ENCODE assay signal across 32 mouse cellular contexts in genomic region chr4:101308166-101308565, GRCm38 (mm10).
"Had no signal": no experiment of that assay in that cellular context is flagged by ENCODE, and none has a peak within 500 bp of the region (broad histone marks: within the 10 kb centered on the region; RNA-seq: fewer than 3 reads in every experiment).

No protein-coding gene starts in this region.

- H3K9me3 ChIP-seq: heart, embryonic 10.5 days; heart, embryonic 12.5 days; heart, embryonic 13.5 days; heart, embryonic 15.5 days; hindbrain, embryonic 10.5 days; hindbrain, embryonic 12.5 days; hindbrain, embryonic 13.5 days; hindbrain, embryonic 15.5 days; intestine, embryonic 15.5 days; kidney, embryonic 15.5 days had no signal

- H3K4me1 ChIP-seq: hindbrain, embryonic 10.5 days; hindbrain, embryonic 12.5 days; intestine, embryonic 15.5 days had no signal

- H3K4me2 ChIP-seq: heart, embryonic 11.5 days; heart, embryonic 12.5 days; heart, embryonic 13.5 days; heart, embryonic 15.5 days; hindbrain, embryonic 12.5 days; hindbrain, embryonic 13.5 days; hindbrain, embryonic 14.5 days; hindbrain, embryonic 15.5 days; intestine, embryonic 15.5 days; kidney, embryonic 15.5 days had no signal

- H3K27me3 ChIP-seq: hindbrain, embryonic 15.5 days; intestine, embryonic 15.5 days had no signal

- DNase-seq: heart, postnatal 10 days; heart, postnatal 14 days; heart, postnatal 36 days; heart, postnatal 4 days; kidney, adult 11 months; kidney, adult 18-20 months; kidney, adult 8-10 months; kidney, postnatal 10 days; kidney, postnatal 14 days; kidney, postnatal 25 days; kidney, postnatal 4 days; layer of hippocampus, adult 9-11 months; layer of hippocampus, postnatal 36 days had no signal

- H3K4me3 ChIP-seq: heart, embryonic 10.5 days; heart, embryonic 12.5 days; heart, embryonic 13.5 days; heart, embryonic 15.5 days; hindbrain, embryonic 10.5 days; hindbrain, embryonic 12.5 days; hindbrain, embryonic 13.5 days; hindbrain, embryonic 15.5 days; intestine, embryonic 15.5 days; kidney, embryonic 15.5 days; layer of hippocampus, adult 2 months had no signal

- ATAC-seq: hindbrain, embryonic 16.5 days; hindbrain, postnatal 0 days; inflammation-experienced regulatory T-cells, adult 6 months; intestine, embryonic 15.5 days; intestine, embryonic 16.5 days; intestine, postnatal 0 days had no signal

- H3K27ac ChIP-seq: heart, embryonic 10.5 days; heart, embryonic 13.5 days; heart, embryonic 15.5 days; hindbrain, embryonic 10.5 days; hindbrain, embryonic 12.5 days; hindbrain, embryonic 13.5 days; hindbrain, embryonic 14.5 days; hindbrain, embryonic 15.5 days; hindbrain, postnatal 0 days; intestine, embryonic 15.5 days; kidney, embryonic 15.5 days; kidney, postnatal 0 days; layer of hippocampus, adult 2 months had no signal

- H3K9ac ChIP-seq: heart, embryonic 12.5 days; heart, embryonic 13.5 days; heart, embryonic 15.5 days; hindbrain, embryonic 12.5 days; hindbrain, embryonic 13.5 days; hindbrain, embryonic 14.5 days; hindbrain, embryonic 15.5 days; intestine, embryonic 15.5 days; kidney, embryonic 15.5 days had no signal

- H3K36me3 ChIP-seq: heart, embryonic 10.5 days; heart, embryonic 12.5 days; heart, embryonic 13.5 days; heart, embryonic 15.5 days; hindbrain, embryonic 10.5 days; hindbrain, embryonic 12.5 days; hindbrain, embryonic 13.5 days; hindbrain, embryonic 15.5 days; intestine, embryonic 15.5 days; kidney, embryonic 15.5 days had no signal
